In genomic region chr1:92240072-92240471, GRCm38 (mm10) we compare ENCODE assay signal across 16 mouse cellular contexts.
"Had no signal": no experiment of that assay in that cellular context is flagged by ENCODE, and none has a peak within 500 bp of the region (broad histone marks: within the 10 kb centered on the region; RNA-seq: fewer than 3 reads in every experiment).

No protein-coding gene starts in this region.

- H3K27me3 ChIP-seq: kidney, embryonic 15.5 days; limb, embryonic 12.5 days; limb, embryonic 15.5 days; midbrain, embryonic 13.5 days had no signal

- DNase-seq: kidney, adult 8-10 months; kidney, postnatal 10 days; kidney, postnatal 36 days; left cerebral cortex, postnatal 4 days; liver, postnatal 0 days; lung, embryonic 14.5 days; thymus, adult 18-20 months; thymus, postnatal 36 days had no signal

- ATAC-seq: liver, postnatal 0 days; midbrain, embryonic 13.5 days; midbrain, embryonic 16.5 days had no signal

- H3K36me3 ChIP-seq: kidney, embryonic 15.5 days; limb, embryonic 12.5 days; limb, embryonic 15.5 days; midbrain, embryonic 13.5 days had no signal

- H3K9me3 ChIP-seq: kidney, embryonic 15.5 days; limb, embryonic 12.5 days; limb, embryonic 15.5 days; midbrain, embryonic 13.5 days had no signal

- H3K4me3 ChIP-seq: kidney, embryonic 15.5 days; limb, embryonic 12.5 days; limb, embryonic 15.5 days; midbrain, embryonic 13.5 days had no signal

- H3K4me1 ChIP-seq: kidney, embryonic 15.5 days; limb, embryonic 12.5 days; limb, embryonic 15.5 days; midbrain, embryonic 13.5 days had no signal

- H3K4me2 ChIP-seq: kidney, embryonic 15.5 days; limb, embryonic 12.5 days; limb, embryonic 15.5 days; liver, embryonic 11.5 days; lung, embryonic 14.5 days; midbrain, embryonic 13.5 days had no signal

- H3K9ac ChIP-seq: kidney, embryonic 15.5 days; limb, embryonic 12.5 days; limb, embryonic 15.5 days; liver, embryonic 14.5 days; liver, postnatal 0 days; lung, embryonic 14.5 days; midbrain, embryonic 13.5 days had no signal

- H3K27ac ChIP-seq: kidney, embryonic 15.5 days; limb, embryonic 12.5 days; limb, embryonic 15.5 days; liver, embryonic 14.5 days; macrophage; midbrain, embryonic 13.5 days had no signal
